In genomic region chr6:125351368-125352045, GRCm38 (mm10) we compare ENCODE assay signal across 7 mouse cellular contexts. TPM values are rescaled to one million over a fixed set of nuclear protein-coding genes. Genes with fewer than 3 reads are reported as not detected.
A peak's percentile ranks its signal among the peaks of the same experiment; 100 is the strongest.
DNase-seq lines count a peak whose midpoint lies in the region; ATAC-seq lines count a peak whose summit lies in the region.

No protein-coding gene starts in this region.

- peak overlapping the region; percentile 62 for H3K4me3 ChIP-seq in heart, embryonic 15.5 days
- 0 out of 2 replicates have a peak overlapping the region, but pooled peaks have one; percentile 20 for H3K4me3 ChIP-seq in liver, embryonic 11.5 days (ENCODE audit: low read depth, low read length)
- peak overlapping the region; percentile 16 for H3K4me3 ChIP-seq in stomach, embryonic 15.5 days (replicated peaks)

- H3K9me3 ChIP-seq in heart, embryonic 15.5 days (replicated peaks): no peaks in the 10 kb centered on the region
- H3K9me3 ChIP-seq in liver, embryonic 11.5 days (ENCODE audit: control insufficient read depth, low read length): no peaks in the 10 kb centered on the region
- no peaks in the 10 kb centered on the region for H3K9me3 ChIP-seq in stomach, embryonic 15.5 days

- ATAC-seq in heart, embryonic 15.5 days (replicated peaks; ENCODE audit: insufficient number of reproducible peaks, insufficient read depth, low FRiP score, low read depth): no peak
- no peak for ATAC-seq in liver, embryonic 11.5 days (replicated peaks; ENCODE audit: low FRiP score)
- no peak for ATAC-seq in stomach, embryonic 15.5 days (ENCODE audit: insufficient read depth, low FRiP score, low read depth)

- DNase-seq in 3T3-L1 (ENCODE audit: low read depth, low spot score): peak; percentile 51
- peak; percentile 86 for DNase-seq in T-cell, adult 2 months (ENCODE audit: low spot score)
- DNase-seq in liver, embryonic 11.5 days (ENCODE audit: low spot score): no peak
- no peak for DNase-seq in left cerebral cortex, adult 11 months (ENCODE audit: low spot score)
- DNase-seq in layer of hippocampus, adult 11-12 months (ENCODE audit: low spot score): no peak

- H3K4me1 ChIP-seq in heart, embryonic 15.5 days (replicated peaks): peaks cover 72% of the 10 kb centered on the region
- peaks cover 64% of the 10 kb centered on the region for H3K4me1 ChIP-seq in liver, embryonic 11.5 days (replicated peaks; ENCODE audit: control insufficient read depth, insufficient read depth, low read length)
- peaks cover 64% of the 10 kb centered on the region for H3K4me1 ChIP-seq in stomach, embryonic 15.5 days

- peak overlapping the region; percentile 74; the same call in 1 of the 2 replicates for H3K27ac ChIP-seq in heart, embryonic 15.5 days
- H3K27ac ChIP-seq in liver, embryonic 11.5 days (ENCODE audit: low read depth, low read length): no peak overlapping the region
- H3K27ac ChIP-seq in stomach, embryonic 15.5 days: peak overlapping the region; percentile 52

- WGBS in heart, embryonic 15.5 days: 50% methylated on average over 8 of the region's 8 CpGs
- 39% methylated on average over 8 of the region's 8 CpGs for WGBS in liver, embryonic 11.5 days
- WGBS in stomach, embryonic 15.5 days: 57% methylated on average over 8 of the region's 8 CpGs

- H3K4me2 ChIP-seq in heart, embryonic 15.5 days: peak overlapping the region; percentile 94
- peak overlapping the region; percentile 87 for H3K4me2 ChIP-seq in liver, embryonic 11.5 days
- peak overlapping the region; percentile 77 for H3K4me2 ChIP-seq in stomach, embryonic 15.5 days

- H3K9ac ChIP-seq in heart, embryonic 15.5 days: 0 out of 2 replicates have a peak overlapping the region, but pooled peaks have one; percentile 66
- no peak overlapping the region for H3K9ac ChIP-seq in liver, embryonic 11.5 days (ENCODE audit: low read depth, low read length)
- no peak overlapping the region for H3K9ac ChIP-seq in stomach, embryonic 15.5 days

- no peaks in the 10 kb centered on the region for H3K36me3 ChIP-seq in heart, embryonic 15.5 days
- no peaks in the 10 kb centered on the region for H3K36me3 ChIP-seq in liver, embryonic 11.5 days (ENCODE audit: control insufficient read depth, insufficient read depth, low read length)
- no peaks in the 10 kb centered on the region for H3K36me3 ChIP-seq in stomach, embryonic 15.5 days

- no peaks in the 10 kb centered on the region for H3K27me3 ChIP-seq in heart, embryonic 15.5 days
- H3K27me3 ChIP-seq in liver, embryonic 11.5 days (replicated peaks; ENCODE audit: control insufficient read depth, insufficient read depth, low read length): no peaks in the 10 kb centered on the region
- no peaks in the 10 kb centered on the region for H3K27me3 ChIP-seq in stomach, embryonic 15.5 days (replicated peaks)

RNA-seq across cellular contexts. Expression of gene Tnfrsf1a, which starts 2.3 kb away (rescaled TPM):
- 42.8 and 56.4 TPM in 2 replicates for polyA plus RNA-seq in heart, embryonic 15.5 days (2015; fragmentation: Nextera tagmentation; extraction: Ambion mirVana)
- 37.0 and 38.0 TPM in 2 replicates for polyA plus RNA-seq in liver, embryonic 11.5 days (2014; fragmentation: Nextera tagmentation; extraction: Ambion mirVana)
- polyA plus RNA-seq in stomach, embryonic 15.5 days (2015; fragmentation: Nextera tagmentation; extraction: Ambion mirVana): 67.6 and 69.5 TPM in 2 replicates

RNA-seq across cellular contexts. Expression of gene Plekhg6, which starts 29.1 kb away (rescaled TPM):
- 0.05 and 0.37 TPM in 2 replicates for polyA plus RNA-seq in heart, embryonic 15.5 days (2015; fragmentation: Nextera tagmentation; extraction: Ambion mirVana)
- 0.30 and 0.35 TPM in 2 replicates for polyA plus RNA-seq in liver, embryonic 11.5 days (2014; fragmentation: Nextera tagmentation; extraction: Ambion mirVana)
- 3.1 and 3.9 TPM in 2 replicates for polyA plus RNA-seq in stomach, embryonic 15.5 days (2015; fragmentation: Nextera tagmentation; extraction: Ambion mirVana)

RNA-seq across cellular contexts. Expression of gene Scnn1a, which starts 31.0 kb away (rescaled TPM):
- polyA plus RNA-seq in heart, embryonic 15.5 days (2015; fragmentation: Nextera tagmentation; extraction: Ambion mirVana): 0.81 and 2.8 TPM in 2 replicates
- 0.55 and 0.74 TPM in 2 replicates for polyA plus RNA-seq in liver, embryonic 11.5 days (2014; fragmentation: Nextera tagmentation; extraction: Ambion mirVana)
- 3.1 and 3.8 TPM in 2 replicates for polyA plus RNA-seq in stomach, embryonic 15.5 days (2015; fragmentation: Nextera tagmentation; extraction: Ambion mirVana)

RNA-seq across cellular contexts. Expression of gene Ltbr, which starts 37.8 kb away (rescaled TPM):
- 37.8 and 48.4 TPM in 2 replicates for polyA plus RNA-seq in heart, embryonic 15.5 days (2015; fragmentation: Nextera tagmentation; extraction: Ambion mirVana)
- 30.1 and 34.7 TPM in 2 replicates for polyA plus RNA-seq in liver, embryonic 11.5 days (2014; fragmentation: Nextera tagmentation; extraction: Ambion mirVana)
- 62.7 and 64.5 TPM in 2 replicates for polyA plus RNA-seq in stomach, embryonic 15.5 days (2015; fragmentation: Nextera tagmentation; extraction: Ambion mirVana)

Comparison
In these comparisons a context has a peak if more than half of its experiments do, and no peak if none do; other contexts are left out.
1. DNase-seq: peak in 3T3-L1 (single experiment) and T-cell, adult 2 months (single experiment); none in liver, embryonic 11.5 days (single experiment), left cerebral cortex, adult 11 months (single experiment) and layer of hippocampus, adult 11-12 months (single experiment).
2. Peak in every context shown above with its lines, with median percentiles within 50 percentile points of each other: H3K4me2 ChIP-seq and H3K4me3 ChIP-seq.